Mouse (Mus musculus): ENCODE results near the gene Man1c1. TPM values are rescaled to one million over a fixed set of nuclear protein-coding genes. Genes with fewer than 3 reads are reported as not detected.

Man1c1 gene
- polyA plus RNA-seq, 1 experiment from 2014 or later, result 2.3 TPM

DNA sequence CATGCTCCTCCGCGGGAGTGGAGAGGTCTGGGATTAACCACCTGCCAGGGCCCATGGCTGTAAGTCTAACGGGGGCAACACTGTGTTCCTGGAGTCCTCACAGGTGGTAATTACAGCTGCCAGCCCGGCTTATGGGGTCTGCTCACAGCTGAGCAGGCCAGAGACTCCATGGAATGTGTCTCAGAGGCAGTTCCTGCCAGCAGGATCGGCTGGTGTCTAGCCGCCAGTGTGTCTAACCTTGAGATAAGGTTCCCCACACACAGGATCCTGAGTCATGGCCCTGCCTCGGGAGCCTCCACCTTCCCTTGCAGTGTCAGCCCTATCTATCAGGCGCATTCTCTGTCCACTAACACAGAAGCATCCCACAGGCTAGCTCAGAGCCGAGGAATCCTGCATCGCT is 41.0 kb downstream of the Man1c1 start:
- Histone ChIP-seq H3K36me3 (replicated peaks) (no peaks in the 10 kb centered on the region), H3K4me1 (peaks cover 50% of the 10 kb centered on the region), H3K4me3 (no peak overlapping the region), H3K27me3 (ENCODE audit: poor library complexity, severe bottlenecking) (peaks cover 43% of the 10 kb centered on the region), H3K27ac (peak overlapping the region; percentile 72), H3K9me3 (no peaks in the 10 kb centered on the region)
- no peak for DNase-seq (ENCODE audit: extremely low spot score, low spot score)
- WGBS, result 65% methylated on average over 10 of the region's 10 CpGs

DNA sequence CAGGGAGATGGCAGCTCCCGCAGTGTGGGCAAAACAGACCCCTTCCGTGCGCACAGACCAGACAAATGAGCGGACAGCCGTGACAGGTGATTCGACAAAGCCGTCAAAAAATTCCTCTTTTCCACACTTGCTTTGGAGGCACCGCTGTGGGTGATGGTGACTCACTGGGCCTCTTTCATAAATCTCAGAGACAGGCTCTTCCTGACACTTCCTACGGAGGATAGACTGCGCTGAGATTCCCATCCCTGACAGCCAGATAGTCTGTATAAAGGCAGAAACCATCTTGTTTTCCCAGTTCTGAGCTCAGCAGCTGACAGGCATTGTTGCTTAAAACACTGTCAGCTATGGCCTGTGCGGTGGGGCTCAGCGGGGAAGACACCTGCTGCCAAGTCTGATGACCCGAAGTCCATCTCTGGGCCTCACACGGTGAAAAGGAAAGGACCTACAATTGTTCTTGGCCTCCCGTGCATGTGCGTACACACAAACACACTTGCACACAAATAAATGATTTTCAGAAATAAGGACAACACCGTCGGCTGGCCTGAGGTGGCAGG is 43.4 kb downstream of the Man1c1 start:
- DNase-seq (ENCODE audit: extremely low spot score, low spot score), result no peak
- Histone ChIP-seq H3K4me1 (peaks cover 62% of the 10 kb centered on the region), H3K27ac (peak overlapping the region; percentile 80), H3K27me3 (ENCODE audit: poor library complexity, severe bottlenecking) (peaks cover 57% of the 10 kb centered on the region), H3K9me3 (no peaks in the 10 kb centered on the region), H3K4me3 (peak overlapping the region; percentile 40), H3K36me3 (replicated peaks) (no peaks in the 10 kb centered on the region)
- WGBS, result 60% methylated on average over 18 of the region's 18 CpGs

DNA sequence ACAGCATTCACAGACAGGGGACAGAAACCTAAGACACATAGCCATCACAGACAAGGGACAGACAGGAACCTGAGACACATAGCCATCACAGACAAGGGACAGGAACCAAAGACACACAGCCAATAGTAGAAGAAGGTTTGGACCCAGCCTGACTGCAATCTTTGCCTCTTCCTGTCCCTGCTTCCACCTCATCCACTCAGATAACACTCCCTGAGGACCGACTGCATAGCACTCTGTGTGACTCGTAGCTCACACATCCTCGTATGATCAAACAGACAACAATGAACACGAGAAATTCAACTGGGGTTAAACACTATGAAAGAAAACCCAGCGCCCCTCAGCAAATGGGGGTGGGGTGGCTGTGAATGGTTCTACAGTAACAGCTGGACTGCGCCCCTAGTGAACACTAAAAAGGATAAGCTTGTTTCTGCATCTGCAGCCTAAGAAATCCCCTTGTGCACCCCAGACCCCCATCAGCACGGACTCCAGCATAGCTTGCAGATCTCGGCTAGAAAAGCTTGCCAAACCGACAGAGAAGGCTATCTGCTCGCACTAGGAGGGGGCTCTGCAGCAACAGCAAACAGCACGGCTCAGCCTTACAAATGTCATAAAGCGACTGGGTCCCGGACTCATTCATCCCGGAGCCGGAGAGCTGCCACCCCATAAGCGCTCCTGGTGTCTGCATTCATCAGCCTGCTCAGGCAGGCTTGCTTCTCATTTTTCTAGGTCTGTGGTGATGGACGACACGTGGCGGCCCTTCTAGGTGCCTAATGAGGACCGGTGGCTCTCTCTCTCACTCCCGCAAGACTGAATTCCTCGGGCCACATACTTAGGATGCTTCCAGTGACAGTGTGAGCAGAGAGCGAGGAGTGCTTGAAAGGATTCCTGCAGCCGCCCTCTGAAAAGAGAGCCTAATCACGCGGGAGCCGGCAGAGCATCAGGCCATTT is 44.5 kb downstream of the Man1c1 start:
- H3K4me1 ChIP-seq, result peaks cover 69% of the 10 kb centered on the region
- peak; percentile 52 for DNase-seq (ENCODE audit: extremely low spot score, low spot score)
- 24% methylated on average over 27 of the region's 27 CpGs for WGBS
- no peaks in the 10 kb centered on the region for H3K36me3 ChIP-seq (replicated peaks)
- H3K27ac ChIP-seq, result peak overlapping the region; percentile 80
- peaks cover 57% of the 10 kb centered on the region for H3K27me3 ChIP-seq (ENCODE audit: poor library complexity, severe bottlenecking)
- H3K4me3 ChIP-seq, result peak overlapping the region; percentile 40
- H3K9me3 ChIP-seq, result no peaks in the 10 kb centered on the region

DNA sequence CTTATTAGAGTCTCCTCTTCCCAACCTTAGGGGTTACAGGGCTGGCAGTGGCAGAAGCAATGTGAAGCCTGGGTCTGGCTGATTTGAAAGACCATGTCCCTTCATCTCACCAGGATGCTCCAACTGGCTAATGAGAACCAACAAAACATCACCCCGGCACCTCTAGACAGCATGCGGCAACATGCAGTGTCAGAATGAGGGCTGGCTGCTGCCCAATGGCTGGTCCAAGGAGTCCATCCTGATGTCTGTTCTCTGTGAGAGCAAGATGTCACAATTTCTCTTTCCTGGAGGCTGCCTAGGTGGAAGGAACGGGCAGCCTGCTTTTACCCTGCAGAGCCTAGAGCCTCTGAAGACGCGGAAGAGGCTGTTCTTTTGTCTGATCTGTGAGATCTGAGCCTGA is 46.6 kb downstream of the Man1c1 start:
- Histone ChIP-seq H3K9me3 (no peaks in the 10 kb centered on the region), H3K4me3 (no peak overlapping the region), H3K4me1 (peaks cover 62% of the 10 kb centered on the region), H3K36me3 (replicated peaks) (no peaks in the 10 kb centered on the region), H3K27me3 (ENCODE audit: poor library complexity, severe bottlenecking) (peaks cover 56% of the 10 kb centered on the region), H3K27ac (peak overlapping the region; percentile 44; the same call in 1 of the 2 replicates)
- 60% methylated on average over 5 of the region's 5 CpGs for WGBS
- no peak for DNase-seq (ENCODE audit: extremely low spot score, low spot score)

DNA sequence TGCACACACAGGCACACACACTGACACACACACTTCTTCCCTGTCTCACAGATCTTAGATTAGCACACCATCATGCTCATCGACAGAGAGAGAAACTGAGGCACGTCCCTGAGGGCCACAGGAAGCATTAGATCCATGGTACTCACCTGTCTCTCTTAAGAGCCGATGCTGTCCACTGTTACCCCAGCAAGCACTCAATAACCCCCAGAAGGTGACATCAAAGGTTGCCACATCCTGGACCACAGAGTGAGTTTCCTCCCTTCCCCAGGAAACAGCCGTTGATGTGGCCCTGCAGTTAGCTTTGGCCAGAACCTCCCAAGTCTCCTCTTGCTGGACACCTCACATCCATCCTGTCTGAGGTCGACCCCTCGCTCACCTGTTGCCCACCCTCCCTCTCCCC is 49.7 kb downstream of the Man1c1 start:
- H3K27ac ChIP-seq, result no peak overlapping the region
- no peak overlapping the region for H3K4me3 ChIP-seq
- peaks cover 32% of the 10 kb centered on the region for H3K4me1 ChIP-seq
- no peak for DNase-seq (ENCODE audit: extremely low spot score, low spot score)
- no peaks in the 10 kb centered on the region for H3K36me3 ChIP-seq (replicated peaks)
- H3K27me3 ChIP-seq (ENCODE audit: poor library complexity, severe bottlenecking), result peaks cover 27% of the 10 kb centered on the region
- H3K9me3 ChIP-seq, result no peaks in the 10 kb centered on the region
- WGBS, result 86% methylated on average over 6 of the region's 6 CpGs

DNA sequence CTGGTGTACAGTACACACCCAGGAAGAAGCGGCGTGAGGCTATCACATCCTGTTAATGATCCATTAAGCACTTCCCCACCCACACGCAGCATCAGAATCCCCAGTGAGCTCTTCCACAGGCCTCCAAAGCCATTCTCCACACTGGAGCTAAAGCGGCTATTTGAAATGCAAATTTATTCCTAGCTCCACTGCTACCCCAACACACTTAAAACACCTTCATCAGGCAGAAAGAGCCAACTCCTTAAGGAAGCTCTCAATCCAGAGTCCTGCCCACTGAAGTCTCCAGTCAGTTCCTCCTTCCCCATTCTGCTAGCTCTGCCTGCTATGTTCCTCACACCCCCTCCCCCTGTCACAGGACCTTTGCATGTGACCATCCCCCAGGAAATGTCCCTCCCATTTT is 51.4 kb downstream of the Man1c1 start:
- Histone ChIP-seq H3K36me3 (replicated peaks) (no peaks in the 10 kb centered on the region), H3K4me1 (peaks cover 22% of the 10 kb centered on the region), H3K4me3 (no peak overlapping the region), H3K27me3 (ENCODE audit: poor library complexity, severe bottlenecking) (peaks cover 12% of the 10 kb centered on the region; the same call in 1 of the 2 replicates), H3K9me3 (no peaks in the 10 kb centered on the region), H3K27ac (no peak overlapping the region)
- DNase-seq (ENCODE audit: extremely low spot score, low spot score), result no peak
- 86% methylated on average over 4 of the region's 4 CpGs for WGBS

DNA sequence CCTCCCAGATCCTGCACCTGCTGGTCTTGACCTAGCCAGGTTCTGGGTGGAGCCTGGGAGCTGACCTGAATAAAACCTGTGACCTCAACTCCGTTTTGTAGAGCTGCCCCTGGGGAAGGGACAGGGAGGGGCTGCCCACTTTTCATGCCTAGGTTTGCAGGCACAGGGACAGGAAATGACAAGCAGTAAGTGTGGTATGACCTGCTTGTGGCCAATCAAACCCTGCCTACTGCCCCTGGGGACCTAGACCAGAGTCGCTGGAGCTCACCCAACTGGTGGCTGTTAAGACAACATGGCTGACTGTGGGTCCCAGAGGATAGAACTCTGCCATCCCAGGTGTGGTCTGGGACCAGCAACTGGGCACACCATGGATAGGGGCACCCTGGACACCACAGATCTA is 51.9 kb downstream of the Man1c1 start:
- Histone ChIP-seq H3K36me3 (replicated peaks) (no peaks in the 10 kb centered on the region), H3K27ac (no peak overlapping the region), H3K27me3 (ENCODE audit: poor library complexity, severe bottlenecking) (peaks cover 11% of the 10 kb centered on the region; the same call in 1 of the 2 replicates), H3K9me3 (no peaks in the 10 kb centered on the region), H3K4me1 (peaks cover 21% of the 10 kb centered on the region), H3K4me3 (no peak overlapping the region)
- DNase-seq (ENCODE audit: extremely low spot score, low spot score), result no peak
- 67% methylated on average over 2 of the region's 2 CpGs for WGBS

DNA sequence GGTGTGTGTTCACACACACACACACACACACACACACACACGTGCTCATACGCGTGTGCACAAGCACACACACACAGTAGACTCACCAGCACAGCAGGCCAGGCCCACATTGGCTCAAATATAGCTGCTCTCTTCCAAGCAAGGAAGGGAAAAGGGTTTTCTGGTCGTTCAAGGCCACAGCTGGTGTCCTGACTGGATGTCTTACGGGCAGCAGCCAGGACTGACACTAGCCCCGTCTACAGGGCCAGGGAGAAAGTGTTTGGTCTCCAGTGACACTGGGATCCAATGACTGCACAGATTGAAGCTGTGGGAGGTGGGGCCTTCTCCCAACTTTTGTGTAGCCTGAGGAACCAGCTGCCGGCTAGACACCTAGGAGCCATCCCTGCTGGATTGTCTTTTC is 52.7 kb downstream of the Man1c1 start:
- H3K27ac ChIP-seq, result no peak overlapping the region
- 81% methylated on average over 7 of the region's 7 CpGs for WGBS
- H3K9me3 ChIP-seq, result no peaks in the 10 kb centered on the region

DNA sequence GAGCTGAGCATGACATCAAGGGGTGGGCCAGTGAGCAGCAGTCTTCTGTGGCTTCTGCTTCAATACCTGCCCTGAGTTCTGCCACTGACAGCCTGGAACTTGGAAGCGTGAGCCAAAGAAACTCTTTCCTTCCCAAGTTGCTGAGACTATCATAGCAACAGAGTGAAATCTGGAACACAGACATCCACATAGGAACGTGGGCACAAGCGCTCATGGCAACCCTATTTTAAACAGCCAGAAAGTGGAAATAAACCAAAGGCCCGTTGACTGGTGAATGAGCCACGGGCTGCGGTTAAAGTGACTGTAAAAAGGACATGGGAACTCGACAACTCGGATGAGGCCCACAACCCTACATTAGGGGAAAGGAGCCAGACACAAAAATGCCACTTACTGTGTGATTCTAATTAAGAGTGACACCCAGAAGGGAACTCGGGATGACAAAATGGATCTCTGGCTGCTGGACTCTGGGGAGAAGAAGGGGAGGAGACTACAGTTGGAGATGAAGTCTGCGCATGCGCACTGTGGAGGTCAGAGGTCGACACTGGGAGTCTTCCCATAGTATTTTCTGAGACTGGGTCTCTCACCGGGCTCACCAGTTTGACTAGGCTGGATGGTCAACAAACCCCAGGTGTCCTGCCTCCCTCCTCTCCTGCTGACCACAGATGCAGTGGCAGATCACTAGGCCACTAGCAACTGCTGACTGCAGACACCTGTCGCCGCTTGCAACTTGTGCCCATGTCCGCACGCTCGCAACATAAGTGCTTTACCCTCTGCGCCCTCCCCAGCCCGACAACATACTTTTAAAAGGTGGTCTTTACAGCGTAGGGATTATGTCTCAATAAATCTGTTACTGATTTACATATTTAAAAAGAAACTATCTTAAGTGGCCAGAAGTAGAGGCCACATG is 58.8 kb downstream of the Man1c1 start:
- H3K9me3 ChIP-seq, result no peaks in the 10 kb centered on the region
- H3K27me3 ChIP-seq (ENCODE audit: poor library complexity, severe bottlenecking), result no peaks in the 10 kb centered on the region
- H3K36me3 ChIP-seq (replicated peaks), result no peaks in the 10 kb centered on the region
- DNase-seq (ENCODE audit: extremely low spot score, low spot score), result no peak
- H3K4me1 ChIP-seq, result peaks cover 14% of the 10 kb centered on the region
- no peak overlapping the region for H3K4me3 ChIP-seq
- H3K27ac ChIP-seq, result no peak overlapping the region
- WGBS, result 92% methylated on average over 21 of the region's 21 CpGs

More for the DNA sequence above, 52.7 kb downstream of the Man1c1 start:
- Histone ChIP-seq H3K27me3 (ENCODE audit: poor library complexity, severe bottlenecking) (peaks cover 3% of the 10 kb centered on the region; the same call in 1 of the 2 replicates), H3K36me3 (replicated peaks) (no peaks in the 10 kb centered on the region), H3K4me1 (peaks cover 18% of the 10 kb centered on the region), H3K4me3 (no peak overlapping the region)
- no peak for DNase-seq (ENCODE audit: extremely low spot score, low spot score)

DNA sequence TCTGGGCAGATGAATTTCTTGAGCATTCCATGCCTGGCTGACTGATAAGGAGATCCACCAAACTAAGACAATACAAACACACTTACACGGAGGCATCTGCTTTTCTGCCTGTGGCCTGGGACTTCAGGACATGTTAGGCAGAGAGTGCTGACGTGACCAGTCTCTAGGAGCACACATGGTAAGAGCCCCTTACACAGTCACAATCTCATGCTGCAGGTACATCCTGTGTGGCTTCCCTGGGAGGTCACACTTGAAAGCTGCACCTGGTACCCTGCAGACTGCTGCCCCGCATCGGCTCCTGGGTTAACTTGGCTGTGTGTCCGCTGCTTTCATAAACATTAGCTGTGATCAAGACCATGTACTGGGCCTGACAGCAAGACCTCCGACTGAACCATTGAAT is 59.7 kb downstream of the Man1c1 start:
- 90% methylated on average over 6 of the region's 6 CpGs for WGBS
- no peaks in the 10 kb centered on the region for H3K27me3 ChIP-seq (ENCODE audit: poor library complexity, severe bottlenecking)
- DNase-seq (ENCODE audit: extremely low spot score, low spot score), result no peak

DNA sequence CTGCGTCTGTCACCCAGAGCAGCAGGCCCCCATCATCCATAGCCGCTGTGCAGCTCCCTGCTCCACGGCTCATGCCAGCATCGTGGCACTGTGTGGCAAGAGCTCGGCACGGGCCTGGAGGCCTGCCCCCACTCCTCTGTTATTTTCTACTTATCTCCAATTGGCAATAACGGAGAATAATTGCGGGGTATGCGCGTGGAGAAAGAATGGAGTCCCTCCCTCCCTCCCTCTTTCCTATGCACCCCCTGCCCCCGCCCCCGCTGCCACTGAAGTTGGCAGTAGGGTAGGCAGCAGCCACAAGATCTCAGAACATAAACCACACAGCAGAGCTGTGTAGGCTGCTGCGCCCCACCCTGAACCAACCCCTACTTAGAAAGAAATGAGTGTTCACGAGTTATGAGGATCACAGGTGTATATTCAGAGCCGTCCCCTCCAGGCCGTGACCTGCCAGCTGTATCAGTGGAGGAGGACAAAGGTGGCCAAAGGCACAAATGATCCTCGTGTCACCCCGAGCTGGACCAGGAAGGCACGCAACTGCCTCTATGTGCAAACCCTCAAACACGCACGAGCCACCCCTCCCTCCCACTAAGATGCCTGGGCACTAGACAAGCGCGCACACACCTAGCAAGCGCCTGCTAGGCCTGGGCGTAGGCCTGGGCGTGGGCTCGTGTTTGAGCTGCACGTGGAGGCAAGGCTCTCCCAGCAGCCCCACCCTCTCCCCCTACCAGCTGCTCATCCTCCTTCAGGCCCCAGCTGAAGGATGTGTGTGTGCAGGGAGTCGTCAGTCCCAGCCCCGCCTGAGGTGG is 62.2 kb downstream of the Man1c1 start:
- no peak overlapping the region for H3K4me3 ChIP-seq
- 88% methylated on average over 30 of the region's 30 CpGs for WGBS
- H3K27ac ChIP-seq, result no peak overlapping the region
- H3K27me3 ChIP-seq (ENCODE audit: poor library complexity, severe bottlenecking), result no peaks in the 10 kb centered on the region
- H3K4me1 ChIP-seq, result peaks cover 20% of the 10 kb centered on the region
- no peak for DNase-seq (ENCODE audit: extremely low spot score, low spot score)
- no peaks in the 10 kb centered on the region for H3K36me3 ChIP-seq (replicated peaks)
- no peaks in the 10 kb centered on the region for H3K9me3 ChIP-seq

More for the DNA sequence above, 59.7 kb downstream of the Man1c1 start:
- Histone ChIP-seq H3K36me3 (replicated peaks) (no peaks in the 10 kb centered on the region), H3K9me3 (no peaks in the 10 kb centered on the region), H3K4me1 (peaks cover 14% of the 10 kb centered on the region), H3K4me3 (no peak overlapping the region), H3K27ac (no peak overlapping the region)

DNA sequence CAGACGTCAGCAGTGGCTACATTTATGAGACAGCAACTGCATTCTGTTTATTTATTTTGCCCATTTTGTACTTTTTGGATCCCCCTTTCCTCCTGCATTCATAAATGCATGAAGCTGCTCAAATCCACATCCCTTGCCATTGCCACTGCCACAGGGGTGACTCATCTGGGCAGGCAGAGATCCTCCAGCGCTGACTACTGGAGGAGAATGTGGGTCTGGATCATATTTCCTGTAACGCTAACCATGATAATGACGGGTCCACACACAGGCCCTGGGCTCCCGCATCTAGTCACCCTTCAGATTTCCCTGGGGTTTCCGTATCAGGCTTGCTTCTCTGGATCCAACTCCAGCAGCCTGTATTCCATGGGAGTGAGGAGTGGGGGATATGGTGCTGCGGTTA is 64.8 kb downstream of the Man1c1 start:
- WGBS, result 81% methylated on average over 7 of the region's 7 CpGs
- H3K36me3 ChIP-seq (replicated peaks), result no peaks in the 10 kb centered on the region
- no peak overlapping the region for H3K27ac ChIP-seq

More for the DNA sequence above, 64.8 kb downstream of the Man1c1 start:
- Histone ChIP-seq H3K27me3 (ENCODE audit: poor library complexity, severe bottlenecking) (no peaks in the 10 kb centered on the region), H3K4me3 (no peak overlapping the region), H3K4me1 (peaks cover 38% of the 10 kb centered on the region), H3K9me3 (no peaks in the 10 kb centered on the region)
- no peak for DNase-seq (ENCODE audit: extremely low spot score, low spot score)

All from forebrain, embryonic 10.5 days (tissue).